Mouse (Mus musculus): ENCODE data around the gene Gimap3. TPM values are rescaled to one million over a fixed set of nuclear protein-coding genes. Genes with fewer than 3 reads are reported as not detected.

The Gimap3 gene
- 1.6 and 2.8 TPM in 2 replicates for polyA plus RNA-seq (2015; fragmentation: Nextera tagmentation; extraction: Ambion mirVana)

DNA sequence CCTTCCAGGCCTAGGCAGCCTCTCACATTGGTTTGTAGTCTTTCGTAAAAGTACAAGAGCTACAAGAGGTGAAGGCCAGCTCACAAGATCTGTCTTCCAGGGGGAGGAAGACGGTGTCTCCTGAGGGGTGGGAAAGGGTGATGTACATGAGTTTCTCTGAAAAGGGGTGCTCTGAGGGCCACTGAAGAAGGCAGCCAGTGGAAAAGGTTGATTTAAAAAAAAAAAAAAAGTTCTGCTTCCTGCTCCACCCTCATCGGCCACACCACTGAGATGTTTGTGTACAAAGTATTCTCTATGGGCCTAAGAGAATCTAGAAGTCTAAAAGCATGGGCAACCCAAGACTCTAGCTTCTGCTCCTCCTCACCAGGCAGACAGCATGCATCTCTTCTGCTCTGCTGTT is at the start of gene Gimap3:
Gene Gimap3, minus strand, starts transcription at position 156 of the 400 bp plus-strand sequence.

DNA sequence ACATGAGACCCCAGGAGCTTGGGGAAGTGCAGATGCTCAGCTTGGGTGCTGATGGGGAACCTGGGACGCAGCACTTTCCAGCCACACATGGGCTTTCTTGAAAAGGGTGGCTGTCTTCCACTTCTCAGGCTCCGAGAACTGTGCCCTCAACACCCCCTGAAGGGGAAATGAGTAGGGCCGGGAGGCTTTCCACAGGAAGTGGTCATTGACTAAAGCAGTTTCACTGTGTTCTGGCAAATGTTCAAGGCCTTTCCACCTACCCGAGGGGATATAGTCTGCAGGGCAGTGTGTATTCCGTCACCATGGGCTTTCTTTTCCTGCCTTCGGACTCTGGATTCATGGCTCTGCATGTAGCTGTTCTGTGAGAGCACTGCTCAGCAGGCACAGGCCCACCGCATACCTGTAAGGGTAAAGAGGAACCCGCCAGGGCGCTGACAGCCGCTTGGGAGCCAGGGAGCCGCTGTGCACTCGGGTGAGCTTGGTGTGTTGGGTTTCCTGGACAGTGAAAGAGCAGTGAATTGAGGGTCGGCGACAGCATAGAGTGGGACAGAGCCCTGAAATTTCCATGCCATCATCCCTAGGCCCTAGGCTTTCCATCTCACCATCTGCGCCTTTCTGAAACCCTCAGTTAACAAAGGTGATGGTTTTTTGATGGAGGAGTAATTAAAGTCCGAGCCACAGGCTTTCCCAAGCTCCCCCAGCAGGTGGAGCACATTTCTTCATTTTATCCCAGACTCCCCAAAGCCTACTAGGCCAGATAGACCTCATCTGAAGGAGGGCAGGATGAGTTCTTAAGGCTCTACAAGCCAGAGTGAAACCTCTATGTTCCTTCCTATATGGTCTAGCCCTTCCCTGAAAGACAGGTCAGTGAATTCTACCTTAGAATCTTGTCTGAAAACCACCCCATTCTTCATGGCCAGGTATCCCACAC is 24.4 kb downstream of the Gimap3 start, which contains the start of gene Gimap5:
Gene Gimap5, plus strand, starts transcription at position 239 of the 931 bp plus-strand sequence.

GRCm38 (mm10) chr6:48738961-48739779 is 31.5 kb downstream of the Gimap3 start, which contains the start of gene Gimap1:
Gene Gimap1, plus strand, starts transcription at chr6:48739054.

GRCm38 (mm10) chr6:48718455-48718854 is 52.2 kb downstream of the Gimap3 start, which contains the start of the genes Gm28053 and Gimap7:
Gene Gm28053, plus strand, starts transcription at chr6:48718607.
Gene Gimap7, plus strand, starts transcription at chr6:48718621.

Other genes starting within 250 kb of the Gimap3 start
- 2.2 and 3.2 TPM in 2 replicates for gene Atp6v0e2, start 233.2 kb downstream of the Gimap3 start, polyA plus RNA-seq (2015; fragmentation: Nextera tagmentation; extraction: Ambion mirVana)
- gene Lrrc61, start 216.1 kb downstream of the Gimap3 start, polyA plus RNA-seq (2015; fragmentation: Nextera tagmentation; extraction: Ambion mirVana): 2.6 and 3.2 TPM in 2 replicates
- gene Rarres2, start 198.1 kb downstream of the Gimap3 start, polyA plus RNA-seq (2015; fragmentation: Nextera tagmentation; extraction: Ambion mirVana): 66.3 and 92.8 TPM in 2 replicates
- gene Gm45021, start 181.2 kb downstream of the Gimap3 start, polyA plus RNA-seq (2015; fragmentation: Nextera tagmentation; extraction: Ambion mirVana): not detected in 2 replicates
- 5.5 and 7.3 TPM in 2 replicates for gene Repin1, start 177.0 kb downstream of the Gimap3 start, polyA plus RNA-seq (2015; fragmentation: Nextera tagmentation; extraction: Ambion mirVana)
- gene Gm44965, start 176.9 kb downstream of the Gimap3 start, polyA plus RNA-seq (2015; fragmentation: Nextera tagmentation; extraction: Ambion mirVana): not detected in 2 replicates
- 1.1 and 2.1 TPM in 2 replicates for gene Zfp775, start 168.8 kb downstream of the Gimap3 start, polyA plus RNA-seq (2015; fragmentation: Nextera tagmentation; extraction: Ambion mirVana)
- 0.29 and 0.47 TPM in 2 replicates for gene AI854703, start 144.1 kb downstream of the Gimap3 start, polyA plus RNA-seq (2015; fragmentation: Nextera tagmentation; extraction: Ambion mirVana)
- 2.2 and 3.3 TPM in 2 replicates for gene Gimap8, start 123.6 kb downstream of the Gimap3 start, polyA plus RNA-seq (2015; fragmentation: Nextera tagmentation; extraction: Ambion mirVana)
- gene Gimap9, start 94.7 kb downstream of the Gimap3 start, polyA plus RNA-seq (2015; fragmentation: Nextera tagmentation; extraction: Ambion mirVana): 10.8 and 13.3 TPM in 2 replicates
- gene Gimap4, start 86.3 kb downstream of the Gimap3 start, polyA plus RNA-seq (2015; fragmentation: Nextera tagmentation; extraction: Ambion mirVana): 19.4 and 27.0 TPM in 2 replicates
- 20.1 and 29.3 TPM in 2 replicates for gene Gimap6, start 62.6 kb downstream of the Gimap3 start, polyA plus RNA-seq (2015; fragmentation: Nextera tagmentation; extraction: Ambion mirVana)
- 0.32 and 1.7 TPM in 2 replicates for gene Gm28053, start 52.2 kb downstream of the Gimap3 start, polyA plus RNA-seq (2015; fragmentation: Nextera tagmentation; extraction: Ambion mirVana)
- gene Gimap7, start 52.2 kb downstream of the Gimap3 start, polyA plus RNA-seq (2015; fragmentation: Nextera tagmentation; extraction: Ambion mirVana): 0.99 and 1.6 TPM in 2 replicates
- 18.4 and 28.7 TPM in 2 replicates for gene Gimap1, start 31.8 kb downstream of the Gimap3 start, polyA plus RNA-seq (2015; fragmentation: Nextera tagmentation; extraction: Ambion mirVana)
- 17.8 and 24.8 TPM in 2 replicates for gene Gimap5, start 24.7 kb downstream of the Gimap3 start, polyA plus RNA-seq (2015; fragmentation: Nextera tagmentation; extraction: Ambion mirVana)
- 50.5 and 64.7 TPM in 2 replicates for gene Tmem176a, start 70.1 kb upstream of the Gimap3 start, polyA plus RNA-seq (2015; fragmentation: Nextera tagmentation; extraction: Ambion mirVana)
- 105 and 133 TPM in 2 replicates for gene Tmem176b, start 70.6 kb upstream of the Gimap3 start, polyA plus RNA-seq (2015; fragmentation: Nextera tagmentation; extraction: Ambion mirVana)
- 0.05 and 0.17 TPM in 2 replicates for gene Aoc1, start 102.0 kb upstream of the Gimap3 start, polyA plus RNA-seq (2015; fragmentation: Nextera tagmentation; extraction: Ambion mirVana)
- gene 1600015I10Rik, start 159.0 kb upstream of the Gimap3 start, polyA plus RNA-seq (2015; fragmentation: Nextera tagmentation; extraction: Ambion mirVana): not detected in 2 replicates
- gene Doxl2, start 204.1 kb upstream of the Gimap3 start, polyA plus RNA-seq (2015; fragmentation: Nextera tagmentation; extraction: Ambion mirVana): not detected in 2 replicates
- not detected in 2 replicates for gene Svs1, start 216.0 kb upstream of the Gimap3 start, polyA plus RNA-seq (2015; fragmentation: Nextera tagmentation; extraction: Ambion mirVana)

Data from spleen, postnatal 0 days (tissue).